Mouse (Mus musculus) liver, adult 2 months (tissue): Measurements from ENCODE around the gene Gm10643.

ENCODE experiments used
- CTCF ChIP-seq: fragments of 200-500 bp; IDR thresholded peaks from 2 replicates; pipeline ENCODE4 v1.5.1; 2011; ENCODE audit warnings: low read depth, low read length, control low read depth
- POLR2A ChIP-seq: fragments of 200-500 bp; IDR thresholded peaks from 2 replicates; pipeline ENCODE4 v1.6.1; 2011; ENCODE audit warnings: low read length, control low read depth; ENCODE audit not compliant: insufficient read depth; ENCODE audit errors: extremely low read depth

DNA sequence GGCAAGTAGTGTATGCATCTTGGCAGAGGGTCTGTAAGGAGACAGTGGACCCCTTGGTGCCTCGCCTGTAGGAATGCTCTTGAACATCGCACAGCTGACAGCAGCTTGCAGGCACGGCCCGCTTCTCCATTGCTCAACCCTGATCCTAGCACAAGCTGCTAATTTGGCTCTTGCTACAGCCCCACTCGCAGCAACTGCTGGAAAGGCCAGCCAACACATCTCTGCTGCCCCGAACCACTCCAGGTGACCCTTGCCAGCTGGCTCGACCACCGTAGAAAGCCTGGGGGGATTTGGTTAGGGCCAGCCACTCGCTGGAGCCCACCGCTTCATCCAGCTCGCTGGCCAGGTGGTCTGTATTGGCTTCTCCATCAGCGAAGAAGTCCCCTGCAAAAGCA lies 22.0 kb downstream of the Gm10643 start:
- TF ChIP-seq CTCF (no peak), POLR2A (no peak)
